Mouse (Mus musculus) heart, embryonic 10.5 days (tissue): ENCODE measurements at regions not wholly inside any gene's neighbourhood (a gene's known extent, or its start where the extent isn't known, plus 50 kb on each side); places are given as distances from the start of the nearest gene placed in this dataset.

ENCODE experiments used
- DNase-seq: peaks from one replicate; pipeline ENCODE4 v3.0.0-alpha.2; 2017; ENCODE audit warnings: low spot score
- H3K27ac ChIP-seq: fragments of 300-500 bp; sonication (generic); 2 replicates; pipeline ENCODE4 v1.5.1; 2016; ENCODE audit warnings: mild to moderate bottlenecking
- H3K27me3 ChIP-seq: fragments of 300-500 bp; sonication (generic); 2 replicates; pipeline ENCODE4 v1.6.1; 2016; ENCODE audit warnings: mild to moderate bottlenecking; ENCODE audit not compliant: poor library complexity, insufficient read depth, severe bottlenecking
- H3K36me3 ChIP-seq: fragments of 300-500 bp; sonication (generic); 2 replicates; pipeline ENCODE4 v1.6.1; 2016; ENCODE audit warnings: mild to moderate bottlenecking, moderate library complexity
- H3K4me1 ChIP-seq: fragments of 300-500 bp; sonication (generic); 2 replicates; pipeline ENCODE4 v1.6.1; 2016; ENCODE audit warnings: mild to moderate bottlenecking
- H3K4me3 ChIP-seq: fragments of 300-500 bp; sonication (generic); 2 replicates; pipeline ENCODE4 v1.5.1; 2016; ENCODE audit warnings: mild to moderate bottlenecking, moderate library complexity
- H3K9me3 ChIP-seq: fragments of 300-500 bp; sonication (generic); 2 replicates; pipeline ENCODE4 v1.6.1; 2016; ENCODE audit warnings: mild to moderate bottlenecking, moderate library complexity
- WGBS: fragments of 180-500 bp; shearing (Covaris S2); methylation state at CpG from one replicate; pipeline ENCODE4 v1.1.7; 2016; 5-methylcytosine and 5-hydroxymethylcytosine counted together

DNA sequence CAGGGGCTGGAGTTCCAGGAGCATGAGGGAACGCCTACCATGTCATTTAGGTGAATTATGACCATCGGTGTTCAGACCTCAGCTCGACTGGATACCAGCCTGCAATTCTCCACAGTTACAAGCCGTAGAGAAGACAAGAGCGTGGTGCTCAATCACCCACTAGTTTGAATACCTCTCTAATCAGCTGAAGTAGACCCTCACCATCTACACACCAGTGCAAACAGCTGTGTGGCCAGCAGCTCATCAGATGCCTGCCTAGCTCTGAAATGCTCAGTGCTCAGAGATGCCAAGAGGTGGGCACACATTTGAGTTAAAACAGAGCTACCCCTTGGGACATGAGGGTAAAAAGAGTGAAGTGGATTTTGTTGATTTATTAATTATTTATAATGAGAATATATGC is 660.2 kb downstream of the Magi1 start:
- no peaks in the 10 kb centered on the region for H3K27me3 ChIP-seq
- H3K9me3 ChIP-seq: no peaks in the 10 kb centered on the region
- 76% methylated on average over 5 of the region's 5 CpGs for WGBS
- H3K4me3 ChIP-seq: no peak overlapping the region
- no peaks in the 10 kb centered on the region for H3K36me3 ChIP-seq
- DNase-seq: no peak
- H3K27ac ChIP-seq: no peak overlapping the region
- H3K4me1 ChIP-seq: no peaks in the 10 kb centered on the region

DNA sequence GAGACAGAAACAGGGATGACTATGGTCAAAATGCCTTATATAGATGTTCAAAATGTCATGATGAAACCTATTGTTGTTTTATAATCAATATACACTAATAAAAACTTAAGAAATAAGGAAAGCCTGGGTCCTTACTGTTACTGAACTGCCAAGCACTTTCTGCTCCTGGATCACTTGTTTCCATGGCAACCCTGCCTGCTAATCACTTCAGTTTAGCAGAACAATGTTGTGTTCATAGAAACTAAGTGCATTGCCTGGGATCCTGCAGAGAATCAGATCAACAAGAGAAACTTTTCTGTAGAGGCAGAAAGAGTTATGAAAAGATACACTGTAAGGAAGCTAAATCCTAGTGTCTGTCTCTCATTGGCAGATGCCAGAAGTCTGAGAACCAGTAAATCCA is 666.8 kb downstream of the Magi1 start:
- no peaks in the 10 kb centered on the region for H3K36me3 ChIP-seq

DNA sequence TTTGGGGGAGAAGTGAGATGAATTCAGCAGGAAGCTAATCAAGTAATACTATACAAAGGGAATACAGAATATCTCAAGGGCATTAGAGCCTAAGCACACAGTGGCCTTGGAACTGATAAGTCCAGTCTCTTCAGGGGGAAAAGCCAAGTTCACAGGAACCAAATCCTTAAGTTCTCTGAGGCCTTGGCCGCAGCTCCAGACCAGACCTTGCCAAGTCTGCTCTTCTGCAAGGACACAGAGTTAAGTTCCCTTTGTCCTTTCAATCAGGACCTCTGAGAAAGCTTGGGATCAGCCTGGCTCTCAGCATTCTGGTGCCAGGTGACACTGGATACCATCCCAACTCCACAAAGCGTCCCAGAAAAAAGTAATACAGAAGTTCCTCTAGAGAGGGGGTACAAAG is 657.1 kb upstream of the Adamts9 start:
- DNase-seq: no peak
- WGBS: 81% methylated on average over 2 of the region's 2 CpGs
- Histone ChIP-seq H3K4me1 (no peaks in the 10 kb centered on the region), H3K27me3 (no peaks in the 10 kb centered on the region), H3K9me3 (no peaks in the 10 kb centered on the region), H3K4me3 (no peak overlapping the region), H3K36me3 (no peaks in the 10 kb centered on the region), H3K27ac (no peak overlapping the region)

More for the DNA sequence above, 666.8 kb downstream of the Magi1 start:
- no peaks in the 10 kb centered on the region for H3K9me3 ChIP-seq
- H3K27me3 ChIP-seq: no peaks in the 10 kb centered on the region
- no peaks in the 10 kb centered on the region for H3K4me1 ChIP-seq
- no peak for DNase-seq
- no peak overlapping the region for H3K4me3 ChIP-seq
- H3K27ac ChIP-seq: no peak overlapping the region

DNA sequence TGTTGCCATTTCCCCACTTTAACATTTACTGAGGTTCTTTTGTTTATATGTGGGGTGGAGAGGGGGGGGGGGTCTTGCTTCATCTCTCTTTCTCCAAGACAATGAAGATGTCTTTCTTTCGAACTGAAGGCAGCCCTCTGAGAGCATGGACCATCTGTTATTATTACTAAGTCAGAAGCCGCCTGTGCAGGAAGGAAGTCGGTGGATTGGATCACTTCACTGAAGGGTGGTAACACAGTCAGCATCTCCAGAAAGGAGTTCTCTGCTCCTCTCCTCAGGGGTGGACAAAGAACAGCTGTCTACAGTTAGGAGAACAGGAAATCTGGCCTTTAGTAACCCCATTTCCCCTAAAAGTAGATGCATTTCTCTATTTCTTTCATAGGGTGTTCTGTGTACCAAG is 656.1 kb upstream of the Adamts9 start:
- 59% methylated on average over 3 of the region's 3 CpGs for WGBS
- Histone ChIP-seq H3K27ac (no peak overlapping the region), H3K27me3 (no peaks in the 10 kb centered on the region), H3K36me3 (no peaks in the 10 kb centered on the region), H3K9me3 (0 out of 2 replicates have a peak, but pooled peaks cover 3% of the 10 kb centered on the region), H3K4me1 (no peaks in the 10 kb centered on the region), H3K4me3 (no peak overlapping the region)
- no peak for DNase-seq

DNA sequence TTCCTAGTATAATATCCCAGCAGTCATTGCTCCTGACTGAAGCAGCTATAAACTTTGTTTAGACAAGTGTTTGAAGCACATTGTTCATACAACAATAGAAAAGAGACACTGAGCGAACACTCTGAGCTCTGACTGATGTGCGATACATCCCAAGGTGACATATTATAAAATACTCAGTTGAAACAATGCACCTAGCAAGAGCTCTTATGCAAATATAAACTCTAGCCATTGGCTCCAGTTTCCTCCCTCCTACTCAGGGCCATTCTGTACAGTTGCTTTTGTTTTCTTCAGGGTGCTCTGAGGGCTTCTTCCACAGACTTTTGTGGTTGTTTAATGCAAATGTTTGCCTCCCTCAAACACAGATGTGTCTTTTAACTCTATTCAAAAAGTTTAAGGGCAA is 646.6 kb upstream of the Adamts9 start:
- no peak overlapping the region for H3K27ac ChIP-seq
- H3K4me3 ChIP-seq: no peak overlapping the region
- H3K9me3 ChIP-seq: 0 out of 2 replicates have a peak, but pooled peaks cover 3% of the 10 kb centered on the region
- DNase-seq: no peak
- no peaks in the 10 kb centered on the region for H3K4me1 ChIP-seq
- no peaks in the 10 kb centered on the region for H3K27me3 ChIP-seq
- 95% methylated on average over 2 of the region's 2 CpGs for WGBS
- no peaks in the 10 kb centered on the region for H3K36me3 ChIP-seq

DNA sequence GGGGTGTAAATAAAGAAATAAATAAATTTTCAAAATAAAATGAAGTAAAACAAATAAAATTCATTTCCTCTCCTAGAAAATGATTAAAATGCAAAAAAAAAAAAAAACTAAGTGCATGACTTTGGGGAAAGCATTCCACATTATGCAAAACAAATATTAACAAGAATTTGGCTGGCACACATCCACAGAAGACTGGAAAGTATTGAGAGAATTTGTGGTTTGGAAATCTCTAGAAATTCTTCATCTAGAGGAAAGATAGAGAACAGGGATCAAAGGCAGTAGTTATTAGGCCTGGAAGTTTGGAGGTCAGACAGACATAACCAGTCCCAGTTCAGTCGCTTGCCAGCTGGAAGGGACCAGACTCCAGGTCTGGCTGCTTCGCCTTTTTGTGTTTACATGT is 643.6 kb upstream of the Adamts9 start:
- Histone ChIP-seq H3K36me3 (no peaks in the 10 kb centered on the region), H3K27me3 (no peaks in the 10 kb centered on the region), H3K4me1 (no peaks in the 10 kb centered on the region), H3K9me3 (no peaks in the 10 kb centered on the region), H3K4me3 (no peak overlapping the region), H3K27ac (no peak overlapping the region)
- no peak for DNase-seq
- WGBS: 93% methylated on average over 2 of the region's 2 CpGs

DNA sequence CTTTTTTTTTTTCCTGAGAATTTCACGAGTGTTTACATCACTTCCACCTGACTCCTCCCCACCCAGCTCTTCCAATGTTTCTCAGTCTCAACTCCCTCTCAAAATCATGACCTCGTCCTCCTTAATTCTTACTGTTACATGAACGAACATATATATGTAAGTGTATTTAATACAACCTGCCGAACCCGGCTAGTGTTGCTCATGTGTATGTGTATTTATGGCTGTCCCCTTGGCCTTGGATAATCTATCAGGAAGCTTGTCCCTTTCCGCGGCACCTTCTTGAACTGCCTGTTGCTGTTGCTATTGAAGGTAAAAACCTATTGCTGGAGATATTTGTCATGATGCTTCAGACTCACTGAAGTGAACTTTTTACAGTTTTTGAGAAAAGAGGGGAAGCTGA is 637.8 kb upstream of the Adamts9 start:
- H3K27me3 ChIP-seq: no peaks in the 10 kb centered on the region
- no peak overlapping the region for H3K27ac ChIP-seq
- H3K36me3 ChIP-seq: no peaks in the 10 kb centered on the region
- WGBS: 83% methylated on average over 7 of the region's 7 CpGs
- no peak for DNase-seq
- H3K4me3 ChIP-seq: no peak overlapping the region
- no peaks in the 10 kb centered on the region for H3K4me1 ChIP-seq
- H3K9me3 ChIP-seq: no peaks in the 10 kb centered on the region

DNA sequence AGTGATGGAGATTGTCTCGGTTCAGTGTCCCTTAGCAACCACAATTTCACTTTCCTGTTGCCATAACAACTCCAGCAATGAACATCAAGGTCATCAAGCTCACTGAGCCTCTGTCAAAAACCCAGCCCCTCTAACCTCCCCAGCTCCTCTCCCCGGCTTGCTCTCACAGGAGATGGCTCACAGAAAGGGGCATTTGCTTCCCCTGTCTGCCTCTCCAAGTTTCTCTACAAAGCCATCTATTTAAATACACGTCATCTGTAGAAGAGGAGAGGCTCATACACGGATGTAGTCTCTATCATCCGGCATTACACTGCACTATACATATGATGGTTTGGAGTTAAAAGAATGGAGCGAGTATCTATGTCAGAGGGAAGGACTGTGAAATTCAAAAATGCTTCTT is 637.4 kb upstream of the Adamts9 start:
- no peaks in the 10 kb centered on the region for H3K9me3 ChIP-seq
- DNase-seq: no peak
- no peak overlapping the region for H3K4me3 ChIP-seq
- H3K27me3 ChIP-seq: no peaks in the 10 kb centered on the region
- no peaks in the 10 kb centered on the region for H3K4me1 ChIP-seq
- WGBS: 74% methylated on average over 6 of the region's 6 CpGs
- H3K27ac ChIP-seq: no peak overlapping the region
- H3K36me3 ChIP-seq: no peaks in the 10 kb centered on the region

DNA sequence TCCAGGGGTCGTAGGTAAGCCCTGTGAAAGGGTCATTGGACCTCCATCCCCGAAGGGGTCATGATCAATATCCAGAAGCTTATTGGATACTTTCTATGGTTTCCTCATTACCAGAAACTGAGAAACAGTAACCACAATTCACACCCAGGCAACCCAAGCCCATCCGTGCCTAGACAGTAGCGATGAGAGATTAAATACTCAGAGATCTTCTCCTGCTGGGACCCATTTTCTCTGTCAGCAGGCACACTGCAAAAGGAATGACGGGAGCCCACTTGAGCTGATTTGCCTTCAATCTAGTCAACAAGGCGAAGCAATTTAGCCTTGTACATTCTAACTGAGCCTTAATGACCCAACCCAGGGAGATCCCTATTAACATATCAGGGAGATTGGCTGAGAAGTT is 632.0 kb upstream of the Adamts9 start:
- WGBS: 64% methylated on average over 6 of the region's 6 CpGs
- no peak overlapping the region for H3K4me3 ChIP-seq
- no peaks in the 10 kb centered on the region for H3K27me3 ChIP-seq
- DNase-seq: no peak
- H3K9me3 ChIP-seq: no peaks in the 10 kb centered on the region
- no peaks in the 10 kb centered on the region for H3K4me1 ChIP-seq
- H3K27ac ChIP-seq: no peak overlapping the region
- H3K36me3 ChIP-seq: no peaks in the 10 kb centered on the region

DNA sequence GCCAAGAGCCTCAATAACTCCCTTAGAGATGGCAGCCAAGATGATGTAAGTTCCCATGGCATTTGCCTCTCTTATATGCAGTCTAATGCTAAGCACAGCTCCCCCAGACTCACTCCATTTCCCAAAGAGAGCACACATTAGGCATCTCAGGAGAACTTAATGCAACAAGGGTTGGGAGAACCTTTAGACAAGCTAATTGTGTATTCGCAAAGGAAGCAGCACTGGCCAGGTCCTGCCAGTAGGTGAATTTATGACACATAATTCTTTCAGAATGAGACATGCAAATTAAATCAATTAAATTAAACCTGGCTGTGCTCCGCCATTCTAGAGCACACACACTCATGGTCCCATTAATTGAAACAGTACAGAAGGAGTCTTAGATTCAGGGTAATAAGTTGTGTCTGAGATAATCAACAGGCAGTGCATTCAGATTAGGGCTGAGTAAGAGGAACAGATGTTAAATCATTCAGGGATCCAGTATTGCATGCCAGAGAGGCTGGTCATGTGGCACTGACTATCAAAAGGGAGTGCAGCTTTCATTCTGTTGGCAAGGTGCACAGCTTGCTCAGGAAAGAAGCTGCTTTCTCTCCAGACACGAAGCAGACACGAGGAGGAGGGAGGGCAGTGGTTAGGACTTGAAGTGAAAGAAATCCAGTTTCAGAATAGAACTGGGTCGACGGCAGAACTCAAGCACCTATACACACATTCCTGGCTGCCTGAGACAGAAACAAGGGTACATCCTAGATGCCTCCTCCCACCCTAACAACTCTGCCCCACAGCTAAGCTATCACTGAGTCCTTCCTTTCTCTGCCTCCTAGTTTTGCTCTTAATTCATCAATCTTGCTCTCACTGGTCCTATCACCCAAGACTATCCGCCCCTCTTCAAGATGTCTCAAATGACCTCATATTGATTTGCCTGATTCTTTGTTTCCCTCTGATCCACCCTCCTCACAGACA is 630.7 kb upstream of the Adamts9 start:
- DNase-seq: no peak
- no peaks in the 10 kb centered on the region for H3K9me3 ChIP-seq
- WGBS: 76% methylated on average over 7 of the region's 7 CpGs
- no peak overlapping the region for H3K4me3 ChIP-seq
- H3K27ac ChIP-seq: no peak overlapping the region
- no peaks in the 10 kb centered on the region for H3K27me3 ChIP-seq
- no peaks in the 10 kb centered on the region for H3K36me3 ChIP-seq
- no peaks in the 10 kb centered on the region for H3K4me1 ChIP-seq

DNA sequence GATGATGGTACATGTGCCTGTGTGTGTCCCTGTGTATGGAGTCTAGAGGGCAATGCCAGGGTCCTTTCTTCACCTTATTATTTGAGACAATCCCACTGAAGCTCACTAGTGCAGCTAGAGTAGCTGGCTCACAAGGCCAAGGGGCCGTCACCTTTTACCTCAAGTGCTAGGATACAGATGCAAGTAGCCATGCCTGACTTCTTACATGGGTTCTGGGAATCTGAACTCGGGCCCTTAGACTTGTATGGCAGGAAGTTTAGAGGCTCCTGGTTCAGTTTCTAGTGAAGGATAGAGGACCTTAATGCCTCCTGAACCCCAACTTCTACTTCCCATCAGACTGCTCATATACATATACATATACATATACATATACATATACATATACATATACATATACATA is 626.6 kb upstream of the Adamts9 start:
- no peak for DNase-seq
- no peaks in the 10 kb centered on the region for H3K36me3 ChIP-seq
- no peaks in the 10 kb centered on the region for H3K4me1 ChIP-seq
- H3K27me3 ChIP-seq: no peaks in the 10 kb centered on the region
- H3K4me3 ChIP-seq: no peak overlapping the region
- no peak overlapping the region for H3K27ac ChIP-seq
- WGBS: 81% methylated on average over 2 of the region's 2 CpGs
- H3K9me3 ChIP-seq: no peaks in the 10 kb centered on the region

DNA sequence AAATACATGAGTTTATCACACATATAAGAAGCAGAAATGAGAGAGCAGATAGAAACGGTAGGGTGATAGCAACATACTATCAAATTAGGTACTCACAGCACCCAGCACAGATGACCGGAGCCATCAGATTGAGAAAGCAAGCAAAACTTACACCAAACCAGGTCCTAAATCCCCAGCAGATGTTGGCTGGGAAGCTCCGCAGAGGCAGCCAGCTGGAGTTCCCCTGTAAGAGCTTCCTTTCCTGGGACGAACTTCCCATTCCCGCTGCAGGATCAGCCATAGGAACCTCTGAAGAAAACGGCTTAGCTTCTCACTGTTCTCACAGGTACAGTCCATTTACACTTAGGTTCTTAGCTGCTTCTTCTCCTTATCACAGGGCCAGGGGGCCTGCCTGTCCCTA is 625.9 kb upstream of the Adamts9 start:
- Histone ChIP-seq H3K4me3 (no peak overlapping the region), H3K9me3 (no peaks in the 10 kb centered on the region), H3K4me1 (no peaks in the 10 kb centered on the region), H3K27me3 (no peaks in the 10 kb centered on the region), H3K36me3 (no peaks in the 10 kb centered on the region), H3K27ac (no peak overlapping the region)
- WGBS: 55% methylated on average over 6 of the region's 6 CpGs
- DNase-seq: no peak

DNA sequence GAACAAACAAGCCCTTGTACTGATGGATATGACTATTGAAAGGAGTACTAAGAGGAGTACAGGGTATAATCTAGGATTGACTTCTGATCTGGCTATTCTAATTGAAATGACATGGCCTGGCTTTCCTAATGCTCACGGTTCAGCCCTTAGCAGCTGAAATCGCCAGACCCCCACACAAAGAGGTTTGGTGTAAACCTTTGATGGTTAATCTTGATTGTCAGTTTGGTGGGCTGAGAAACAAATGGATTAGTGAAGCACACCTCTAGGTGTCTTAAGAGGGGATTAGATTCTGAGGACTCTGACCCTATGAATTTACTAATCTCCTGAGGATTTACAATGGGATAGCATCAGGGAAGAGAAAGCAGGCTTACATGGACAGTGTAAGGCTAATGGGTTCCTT is 623.4 kb upstream of the Adamts9 start:
- no peak overlapping the region for H3K27ac ChIP-seq
- no peak overlapping the region for H3K4me3 ChIP-seq
- no peaks in the 10 kb centered on the region for H3K27me3 ChIP-seq
- H3K4me1 ChIP-seq: no peaks in the 10 kb centered on the region
- H3K36me3 ChIP-seq: no peaks in the 10 kb centered on the region
- 25% methylated on average over 2 of the region's 2 CpGs for WGBS
- no peaks in the 10 kb centered on the region for H3K9me3 ChIP-seq
- DNase-seq: no peak

DNA sequence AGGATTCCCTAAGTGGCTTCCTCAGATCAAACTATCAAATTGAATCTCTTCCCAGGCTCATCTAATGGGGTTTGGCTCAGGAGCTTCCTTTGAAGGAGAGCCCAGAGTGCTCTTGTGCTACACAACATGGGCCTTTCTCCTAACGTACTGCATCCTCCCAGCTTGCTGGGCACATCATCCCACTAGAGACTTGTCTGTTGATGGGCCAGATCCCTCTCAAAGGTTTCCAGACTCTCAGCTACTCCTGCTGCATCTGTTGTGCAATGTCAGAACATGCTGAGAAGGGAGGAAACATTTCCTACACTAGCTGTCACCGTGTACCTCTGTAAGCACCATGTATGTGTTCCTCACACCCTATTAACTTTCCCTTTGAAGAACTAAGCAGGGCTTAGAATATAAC is 605.0 kb upstream of the Adamts9 start:
- WGBS: 75% methylated on average over 2 of the region's 2 CpGs
- H3K27ac ChIP-seq: no peak overlapping the region
- H3K4me1 ChIP-seq: no peaks in the 10 kb centered on the region
- no peaks in the 10 kb centered on the region for H3K27me3 ChIP-seq
- no peak overlapping the region for H3K4me3 ChIP-seq
- H3K36me3 ChIP-seq: no peaks in the 10 kb centered on the region
- H3K9me3 ChIP-seq: no peaks in the 10 kb centered on the region
- DNase-seq: no peak
